Mouse (Mus musculus) spleen, adult 2 months (tissue): ENCODE data around the gene Rfesd.

ENCODE experiments used
- CTCF ChIP-seq: fragments of 200-500 bp; IDR thresholded peaks from 2 replicates; pipeline ENCODE4 v1.5.1; 2011; ENCODE audit warnings: mild to moderate bottlenecking, inconsistent platforms; ENCODE audit not compliant: insufficient read depth, insufficient read length, insufficient replicate concordance; ENCODE audit errors: extremely low read depth
- POLR2A ChIP-seq: fragments of 200-500 bp; IDR thresholded peaks from 2 replicates; pipeline ENCODE4 v1.6.1; 2011; ENCODE audit warnings: low read depth, low read length, inconsistent platforms

GRCm38 (mm10) chr13:76056896-76057266, 38.4 kb upstream of the Rfesd start, which contains the start of gene Gpr150:
- no peak for TF ChIP-seq CTCF
- TF ChIP-seq POLR2A: no peak
